Mouse (Mus musculus) lung, adult 2 months (tissue): ENCODE data around the gene N4bp2l2.

Experiments used
- CTCF ChIP-seq: fragments of 200-500 bp; IDR thresholded peaks from 2 replicates; pipeline ENCODE4 v1.5.1; 2011; ENCODE audit warnings: mild to moderate bottlenecking, low read length, control low read depth; ENCODE audit not compliant: insufficient read depth
- POLR2A ChIP-seq: fragments of 200-500 bp; IDR thresholded peaks from 2 replicates; pipeline ENCODE4 v1.6.1; 2011; ENCODE audit warnings: low read depth, mild to moderate bottlenecking, control low read depth, low read length, borderline replicate concordance; ENCODE audit errors: extremely low read depth

GRCm38 (mm10) chr5:150592186-150592903 lies 73.6 kb downstream of the N4bp2l2 start:
- TF ChIP-seq POLR2A = no peak
- TF ChIP-seq CTCF = no peak
